Mouse (Mus musculus) CD4-positive, CD25-positive, alpha-beta regulatory T cell, adult 4 months (primary cell): ENCODE results near the gene Ino80d. TPM values are rescaled to one million over a fixed set of nuclear protein-coding genes. Genes with fewer than 3 reads are reported as not detected.

Experiments used
- polyA plus RNA-seq, 2 experiments: library from polyadenylated mRNA; unstranded; fragments of 100-300 nt; shearing (Covaris generic); gene quantifications; one replicate each; pipeline ENCODE4 v1.2.1; 2017

Gene Ino80d
- polyA plus RNA-seq, 2 experiments from 2014 or later, result 23.8 to 36.8 TPM

Other genes with a start within 250 kb of the Ino80d start
- gene Eef1b2, start 62.2 kb upstream of the Ino80d start, polyA plus RNA-seq, result 1,000 to 10,000 TPM in 1 of 2 experiments, 100 to 1,000 TPM in 1; 903 to 1,182 TPM
- gene Ndufs1, start 62.2 kb upstream of the Ino80d start, polyA plus RNA-seq, result 100 to 1,000 TPM; 110 to 114 TPM
- gene Gpr1, start 99.9 kb upstream of the Ino80d start, polyA plus RNA-seq, result not detected
- not detected for gene Zdbf2, start 158.6 kb upstream of the Ino80d start, polyA plus RNA-seq